Mouse (Mus musculus): ENCODE results near the gene Csf3.
A peak's percentile ranks its signal among the peaks of the same experiment; 100 is the strongest.
"Not testable (repeated sequence)": the region's sequence is repeated elsewhere in the genome, so short reads cannot be mapped to it uniquely, and the experiment has no call there.

Csf3 gene

DNA sequence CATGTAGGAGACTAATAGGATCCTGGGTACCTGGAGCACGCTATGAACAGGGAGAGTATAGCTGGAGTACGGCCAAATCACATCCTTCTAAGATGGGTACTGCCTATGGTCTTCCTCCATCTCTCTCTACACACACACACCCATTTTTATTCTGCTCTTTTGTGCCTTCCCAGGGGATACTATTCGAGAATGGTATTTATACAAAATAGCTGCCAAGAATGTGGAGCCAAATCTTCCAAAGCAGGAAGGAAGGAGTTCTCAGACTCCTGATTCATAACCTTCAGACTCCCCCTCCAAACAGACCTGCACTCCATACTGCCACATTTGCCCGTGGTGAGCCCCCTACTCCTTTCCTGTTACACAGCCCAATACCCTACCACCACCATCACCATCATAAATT lies 29.7 kb downstream of the Csf3 start:
- no peak for DNase-seq (ENCODE audit: low spot score)

DNA sequence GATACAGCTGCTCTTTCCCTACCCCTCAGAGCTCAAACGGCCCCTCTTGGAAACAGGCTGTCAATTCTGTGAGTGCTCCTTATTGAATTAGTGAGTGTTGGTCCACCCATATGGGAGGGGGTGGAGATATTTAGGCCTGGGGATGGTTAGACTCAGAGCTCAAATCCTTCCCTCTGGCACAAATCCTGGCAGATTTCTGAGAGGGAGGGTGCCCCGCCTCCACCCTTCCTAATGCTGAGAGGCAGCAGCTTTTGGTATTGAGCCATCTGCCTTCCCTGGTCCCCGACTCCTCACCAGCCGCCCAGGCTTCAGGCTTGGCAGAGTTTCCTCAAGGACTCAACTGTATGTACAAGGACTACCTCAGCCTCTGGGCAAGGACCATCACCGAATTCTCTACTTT lies 30.1 kb downstream of the Csf3 start:
- DNase-seq (ENCODE audit: low spot score), result peak; percentile 75

DNA sequence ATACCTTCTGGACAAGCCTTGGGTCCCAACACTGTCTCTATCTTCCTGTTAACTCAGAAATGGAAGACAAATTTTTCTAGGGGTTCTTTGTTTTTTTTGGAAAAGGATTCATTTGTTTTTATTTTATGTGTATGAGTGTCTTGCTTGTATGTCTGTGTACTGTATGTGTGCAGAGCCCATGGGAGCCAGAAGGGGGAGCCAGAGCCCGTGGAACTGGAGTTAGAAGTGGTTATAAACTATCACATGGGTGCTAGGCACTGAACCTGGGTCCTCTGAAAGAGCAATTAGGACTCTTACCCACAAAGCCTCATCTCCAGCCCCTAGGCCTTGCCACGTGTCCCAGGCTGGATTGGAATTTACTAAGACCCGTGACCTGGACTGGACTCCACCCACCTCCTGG lies 33.0 kb downstream of the Csf3 start:
- DNase-seq (ENCODE audit: low spot score), result no peak

DNA sequence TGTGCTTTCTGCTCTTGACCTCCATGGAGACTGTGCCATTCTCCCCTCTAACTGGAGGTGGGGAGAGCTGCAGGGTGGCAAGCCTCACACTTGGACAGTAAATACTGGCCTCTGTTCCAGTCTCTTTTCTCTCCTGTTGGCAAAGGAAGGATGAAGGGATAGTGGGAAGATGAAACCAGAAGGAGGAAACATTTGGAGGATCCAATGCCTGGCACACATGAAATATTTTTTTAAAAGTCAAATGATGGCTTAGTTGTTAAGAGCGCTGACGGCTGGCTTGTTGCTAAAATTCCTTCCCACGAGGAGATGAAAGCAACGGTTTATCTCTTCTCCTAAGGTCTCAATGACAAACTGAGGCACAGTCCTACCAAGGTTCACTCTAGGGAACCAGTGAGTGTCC lies 34.0 kb downstream of the Csf3 start:
- DNase-seq (ENCODE audit: low spot score), result no peak

GRCm38 (mm10) chr11:98736176-98736575 lies 35.1 kb downstream of the Csf3 start:
- no peak for DNase-seq (ENCODE audit: low spot score)

- DNase-seq (ENCODE audit: low spot score), result not testable (repeated sequence)
Observed at GRCm38 (mm10) chr11:98737220-98737619, 36.2 kb downstream of the Csf3 start.

DNA sequence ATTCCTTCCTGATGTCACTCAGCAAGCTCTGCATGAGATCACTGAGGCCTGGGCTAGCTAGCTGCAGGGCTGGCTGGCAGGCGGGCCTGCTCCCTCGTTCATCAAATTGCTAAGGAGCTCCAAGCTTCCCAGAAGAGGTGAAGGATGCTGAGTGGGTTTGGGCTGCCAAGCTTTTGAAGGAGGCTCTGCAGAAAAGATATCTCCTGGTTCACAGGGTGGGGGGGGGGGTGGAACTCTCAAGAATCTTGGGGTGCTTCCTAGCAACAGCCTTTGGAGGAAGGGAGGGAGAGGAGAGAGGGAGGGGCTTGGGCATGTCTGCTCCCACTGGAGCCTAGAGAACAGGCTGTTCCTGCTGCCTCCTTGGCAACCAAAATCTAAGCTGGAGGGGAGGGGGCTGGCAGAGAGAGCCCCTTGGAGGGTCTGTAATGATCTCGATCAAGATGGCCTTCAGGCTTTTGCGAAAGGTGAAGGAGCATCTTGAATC lies 37.4 kb downstream of the Csf3 start:
- DNase-seq (ENCODE audit: low spot score), result no peak

- DNase-seq (ENCODE audit: low spot score), result no peak
Observed at GRCm38 (mm10) chr11:98738925-98739324, 37.9 kb downstream of the Csf3 start.

- no peak for DNase-seq (ENCODE audit: low spot score)
Observed at GRCm38 (mm10) chr11:98740026-98740392, 38.9 kb downstream of the Csf3 start.

DNA sequence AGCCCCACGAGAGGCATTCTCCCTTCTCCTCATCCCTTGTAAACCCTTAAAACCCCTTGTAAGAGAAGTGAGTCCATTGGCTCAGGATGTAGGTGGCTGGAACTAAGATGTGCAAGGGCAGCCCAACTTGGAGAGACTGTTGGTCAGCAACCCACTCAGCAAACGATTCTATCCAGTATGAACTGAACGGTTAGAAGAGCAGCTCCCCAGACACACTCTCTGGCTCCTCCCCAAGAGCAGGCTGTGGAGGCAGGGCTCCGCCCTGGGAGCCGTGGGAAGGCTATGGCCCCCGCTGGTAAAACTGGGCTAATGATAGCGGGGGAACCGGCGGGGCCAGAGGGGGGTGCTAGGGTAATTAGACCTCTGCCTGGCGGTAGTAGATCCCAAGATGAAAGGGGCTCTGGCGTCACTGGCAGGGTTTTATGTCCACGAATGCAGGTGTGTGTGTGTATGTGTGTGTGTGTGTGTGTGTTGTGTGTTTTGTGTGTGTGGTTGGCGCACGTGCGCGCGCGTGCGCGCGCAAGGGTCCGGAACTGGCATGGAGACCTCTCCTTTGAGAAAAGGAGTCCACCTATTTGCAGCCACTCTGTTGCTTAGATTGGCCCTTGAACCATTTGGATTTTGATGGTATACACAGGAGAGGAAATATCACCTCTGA lies 39.5 kb downstream of the Csf3 start, which contains the start of gene Thra:
TSS of gene Thra (plus strand) at position 246 of the 658 bp plus-strand sequence.
- peak; percentile 73 for DNase-seq (ENCODE audit: low spot score)

DNA sequence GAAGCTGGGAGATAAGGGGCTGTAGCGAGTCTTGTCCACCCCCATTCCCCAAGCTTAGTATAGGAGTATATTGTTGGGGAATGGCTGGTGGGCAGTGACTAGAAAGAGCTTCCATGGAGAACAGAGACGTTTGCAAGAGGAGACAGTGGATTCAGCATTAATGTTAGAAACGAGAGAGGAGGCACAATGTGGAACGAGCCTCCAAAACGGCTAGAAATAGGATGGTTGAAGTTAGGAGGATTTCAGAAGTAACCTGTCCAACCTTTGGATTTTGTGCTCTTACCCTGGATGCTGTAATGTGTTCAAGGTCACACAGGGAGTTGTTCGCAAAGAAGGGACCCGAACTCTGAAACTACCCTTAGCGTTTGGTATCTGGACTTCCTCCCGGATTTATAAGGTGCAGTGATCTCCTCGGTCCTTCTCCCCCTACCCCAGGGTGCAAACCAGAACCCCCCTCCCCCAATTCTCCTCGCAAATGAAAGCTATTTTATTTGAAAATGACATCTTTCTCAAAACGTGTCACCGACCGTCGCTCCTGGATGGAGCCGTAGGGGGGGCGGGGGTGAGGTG lies 40.1 kb downstream of the Csf3 start:
- no peak for DNase-seq (ENCODE audit: low spot score)

GRCm38 (mm10) chr11:98741622-98742396 lies 40.7 kb downstream of the Csf3 start:
- DNase-seq (ENCODE audit: low spot score), result peak; percentile 74

DNA sequence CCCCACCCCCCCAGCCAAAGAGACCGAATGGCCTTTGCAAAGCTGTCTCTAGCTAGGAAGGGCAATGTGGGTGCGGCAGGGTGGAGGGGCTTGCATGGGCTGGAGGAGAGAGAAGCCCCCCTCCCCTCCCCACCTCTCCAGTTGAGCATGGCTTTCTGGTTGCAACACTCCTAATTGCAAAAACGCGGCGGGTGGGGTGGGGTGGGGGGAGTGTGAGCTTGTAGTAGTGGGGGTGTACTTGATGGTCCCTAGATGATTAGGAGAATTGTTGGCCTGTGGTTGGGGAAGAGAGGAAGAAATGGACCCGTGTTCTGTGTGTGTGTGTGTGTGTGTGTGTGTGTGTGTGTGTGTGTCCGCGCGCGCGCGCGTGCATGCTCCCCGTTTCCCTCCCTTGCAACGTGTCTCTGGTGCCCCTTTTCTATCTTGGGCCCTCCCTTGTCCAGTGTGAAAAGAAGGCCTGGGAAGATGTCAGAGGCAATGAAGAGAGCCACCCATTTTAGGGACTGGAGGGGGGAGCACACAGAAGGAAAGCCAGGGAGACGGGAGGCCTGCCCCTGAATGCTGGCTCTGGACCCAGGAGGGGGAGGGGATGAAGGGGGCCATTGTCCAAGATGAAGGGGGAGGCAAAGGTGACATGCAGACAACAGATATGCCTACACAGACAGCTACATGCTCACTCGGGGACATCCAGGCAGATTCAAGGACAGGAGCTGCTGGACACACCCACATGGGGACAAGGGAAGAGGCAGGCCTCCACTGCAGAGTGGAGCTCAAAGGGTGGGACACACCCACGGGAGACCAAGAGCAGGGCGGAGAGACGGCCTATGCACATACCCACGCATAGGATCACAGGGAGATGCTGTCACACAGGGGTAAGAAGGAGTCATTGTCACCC lies 41.6 kb downstream of the Csf3 start:
- DNase-seq (ENCODE audit: low spot score), result no peak

- DNase-seq (ENCODE audit: low spot score), result peak; percentile 66
Observed at GRCm38 (mm10) chr11:98743655-98744345, 42.7 kb downstream of the Csf3 start.

DNA sequence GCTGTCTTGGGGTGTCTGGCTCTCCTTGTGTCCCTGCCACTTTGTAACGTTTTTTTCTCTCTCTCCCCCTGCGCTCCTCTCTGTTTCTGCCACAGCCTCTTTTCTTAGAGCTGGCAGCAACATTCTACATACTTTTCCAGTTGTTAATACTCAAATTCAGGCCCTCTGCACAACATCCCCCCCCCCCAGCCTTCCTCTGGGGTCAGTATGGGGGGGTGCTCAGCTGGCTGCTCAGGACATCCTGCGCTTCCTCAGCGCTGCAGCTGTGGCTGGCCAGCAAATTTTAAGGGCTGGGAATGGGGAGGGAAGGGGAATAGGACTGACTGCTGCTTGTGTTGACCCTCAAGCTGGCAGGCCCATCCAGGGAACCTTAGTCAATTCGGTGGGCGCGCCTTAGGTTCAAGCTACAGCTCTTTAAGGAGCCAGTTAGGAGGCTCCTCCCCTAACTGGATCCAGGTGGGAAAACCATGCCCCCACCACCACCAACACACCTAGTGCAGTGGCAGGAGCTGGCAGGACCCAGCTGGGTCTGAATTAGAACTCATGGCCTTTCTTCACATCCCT lies 43.5 kb downstream of the Csf3 start:
- no peak for DNase-seq (ENCODE audit: low spot score)

DNA sequence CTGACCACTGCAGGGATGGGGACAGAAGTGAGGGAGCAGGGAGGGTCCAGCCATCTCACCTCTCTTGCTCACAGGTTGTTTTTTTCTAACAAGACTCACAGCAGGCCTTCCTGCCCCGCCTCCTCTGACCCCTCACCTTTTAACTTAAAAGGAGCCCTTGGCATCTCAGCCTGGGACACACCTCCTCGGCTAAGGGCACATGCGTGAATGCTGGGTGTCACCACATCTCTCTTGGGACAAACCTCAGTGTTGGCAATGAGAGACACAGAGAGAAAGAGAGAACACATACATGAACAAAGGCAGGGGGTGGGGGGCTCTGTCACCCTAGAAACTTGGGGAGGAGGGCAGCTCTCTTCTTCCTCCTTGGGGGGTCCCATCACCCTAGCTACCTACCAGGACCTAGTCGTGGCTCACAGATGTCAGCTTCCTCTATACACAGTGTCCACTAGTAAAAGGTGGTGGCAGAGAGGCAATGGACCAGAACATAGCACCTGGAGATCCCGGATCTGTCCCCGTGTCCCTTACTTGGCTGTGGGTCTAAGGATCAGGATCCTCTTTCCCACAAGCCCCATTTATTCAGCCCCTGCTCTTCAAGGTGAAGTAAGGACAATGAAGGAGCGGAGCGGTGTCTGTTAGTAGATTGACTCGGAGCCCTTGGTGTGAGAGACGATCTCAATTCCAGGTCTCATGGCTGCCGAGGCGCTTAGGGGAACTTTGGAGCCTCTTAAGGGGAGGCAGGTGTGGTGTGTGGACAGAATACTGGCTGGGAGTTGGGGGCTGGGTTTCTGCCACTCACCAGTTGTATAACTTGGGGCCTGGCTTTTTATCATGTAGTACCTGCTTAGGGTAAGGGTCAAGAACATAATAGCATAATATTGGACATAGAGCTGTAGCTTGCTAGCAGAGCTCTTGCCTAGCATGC lies 45.1 kb downstream of the Csf3 start:
- no peak for DNase-seq (ENCODE audit: low spot score)

DNA sequence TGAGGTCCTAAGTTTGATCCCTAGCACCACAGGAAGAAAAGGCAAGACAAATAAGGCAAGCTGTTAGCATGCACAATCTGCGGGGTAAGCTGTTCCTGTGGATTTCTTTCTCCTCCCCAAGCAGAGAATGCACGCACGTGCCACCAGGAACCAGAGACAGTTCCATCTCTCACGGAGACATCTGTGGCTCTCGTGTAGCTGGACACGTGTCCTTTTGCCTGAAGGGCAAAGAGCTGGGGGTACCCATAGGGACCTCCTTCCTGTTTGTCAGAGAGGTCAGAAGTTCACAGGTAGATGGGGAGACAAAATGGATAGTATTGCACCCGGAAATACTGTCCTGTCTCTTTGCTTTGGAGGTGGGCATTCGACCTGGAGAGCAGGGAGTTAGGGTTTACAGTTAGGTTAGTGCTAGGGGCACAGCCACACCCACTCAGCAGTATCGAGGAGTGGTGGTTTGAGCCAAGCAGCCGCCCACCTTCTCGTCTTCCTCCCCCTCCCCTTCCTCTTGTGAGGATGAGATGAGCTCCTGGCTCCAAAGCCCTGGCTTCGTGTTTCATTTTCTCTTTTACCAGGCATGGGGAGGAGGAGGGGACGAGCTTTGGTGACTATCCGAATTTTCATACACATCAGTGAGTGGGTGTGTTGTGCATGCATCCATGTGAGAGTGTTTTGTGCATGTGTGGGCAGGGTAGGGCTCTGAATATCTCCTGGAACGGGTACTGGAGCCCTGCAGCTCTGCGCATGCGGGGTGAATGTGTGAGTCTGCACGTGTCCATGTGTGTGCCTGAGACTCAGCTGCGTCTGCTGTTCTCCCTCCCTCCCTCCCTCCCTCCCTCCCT lies 46.0 kb downstream of the Csf3 start:
- peak; percentile 84 for DNase-seq (ENCODE audit: low spot score)

GRCm38 (mm10) chr11:98747804-98748505 lies 46.9 kb downstream of the Csf3 start:
- DNase-seq (ENCODE audit: low spot score), result no peak

Data from ovary, adult 18-20 months (tissue).